Mouse (Mus musculus): Measurements from ENCODE around the gene Supt6. TPM values are rescaled to one million over a fixed set of nuclear protein-coding genes. Genes with fewer than 3 reads are reported as not detected.
"Not testable (repeated sequence)": the region's sequence is repeated elsewhere in the genome, so short reads cannot be mapped to it uniquely, and the experiment has no call there.

Supt6 gene
- polyA plus RNA-seq, 1 experiment from 2014 or later = 35.4 TPM

GRCm38 (mm10) chr11:78190041-78190440 is 55.7 kb downstream of the Supt6 start:
- H3K4me1 ChIP-seq (ENCODE audit: control insufficient read depth, insufficient read depth, low read length) = peaks cover 7% of the 10 kb centered on the region; the same call in 1 of the 2 replicates
- 0 out of 2 replicates have a peak overlapping the region, but pooled peaks have one; percentile 19 for H3K9ac ChIP-seq (ENCODE audit: low read length)
- peak overlapping the region; percentile 92 for H3K27ac ChIP-seq (ENCODE audit: low read depth, low read length)
- peak overlapping the region; percentile 52 for H3K4me2 ChIP-seq (ENCODE audit: low read depth)
- DNase-seq (ENCODE audit: low spot score) (no peak), ATAC-seq (ENCODE audit: insufficient read depth, low FRiP score, low TSS enrichment) (no peak)
- H3K36me3 ChIP-seq (ENCODE audit: control insufficient read depth, insufficient read depth, low read length) = peaks cover 8% of the 10 kb centered on the region
- H3K27me3 ChIP-seq (ENCODE audit: control insufficient read depth, insufficient read depth, low read length) = no peaks in the 10 kb centered on the region
- H3K9me3 ChIP-seq (ENCODE audit: control insufficient read depth, low read length) = no peaks in the 10 kb centered on the region
- H3K4me3 ChIP-seq (ENCODE audit: low read depth, low read length) = peak overlapping the region; percentile 65; the same call in 1 of the 2 replicates
- 68% methylated on average over 6 of the region's 6 CpGs for WGBS

GRCm38 (mm10) chr11:78189234-78190040 is 56.4 kb downstream of the Supt6 start:
- ATAC-seq (ENCODE audit: insufficient read depth, low FRiP score, low TSS enrichment) = peak; percentile 90
- Histone ChIP-seq H3K4me3 (ENCODE audit: low read depth, low read length) (peak overlapping the region; percentile 65), H3K9me3 (ENCODE audit: control insufficient read depth, low read length) (no peaks in the 10 kb centered on the region), H3K27me3 (ENCODE audit: control insufficient read depth, insufficient read depth, low read length) (no peaks in the 10 kb centered on the region), H3K27ac (ENCODE audit: low read depth, low read length) (peak overlapping the region; percentile 92), H3K4me2 (ENCODE audit: low read depth) (peak overlapping the region; percentile 52), H3K9ac (ENCODE audit: low read length) (peak overlapping the region; percentile 83), H3K4me1 (ENCODE audit: control insufficient read depth, insufficient read depth, low read length) (peaks cover 7% of the 10 kb centered on the region; the same call in 1 of the 2 replicates), H3K36me3 (ENCODE audit: control insufficient read depth, insufficient read depth, low read length) (peaks cover 8% of the 10 kb centered on the region)
- peak; percentile 94 for DNase-seq (ENCODE audit: low spot score)
- under 1% methylated on average over 42 of the region's 42 CpGs for WGBS

GRCm38 (mm10) chr11:78188331-78189233 is 57.2 kb downstream of the Supt6 start, which contains the start of gene Rab34:
Gene Rab34, plus strand, starts transcription at chr11:78188430.
- Histone ChIP-seq H3K27me3 (ENCODE audit: control insufficient read depth, insufficient read depth, low read length) (no peaks in the 10 kb centered on the region), H3K4me3 (ENCODE audit: low read depth, low read length) (peak within 1 kb of the TSS; percentile 65), H3K36me3 (ENCODE audit: control insufficient read depth, insufficient read depth, low read length) (peaks cover 8% of the 10 kb centered on the region), H3K27ac (ENCODE audit: low read depth, low read length) (peak within 1 kb of the TSS; percentile 92), H3K9me3 (ENCODE audit: control insufficient read depth, low read length) (no peaks in the 10 kb centered on the region), H3K4me2 (ENCODE audit: low read depth) (peak within 1 kb of the TSS; percentile 52), H3K4me1 (ENCODE audit: control insufficient read depth, insufficient read depth, low read length) (peaks cover 7% of the 10 kb centered on the region; the same call in 1 of the 2 replicates), H3K9ac (ENCODE audit: low read length) (peak within 1 kb of the TSS; percentile 83)
- ATAC-seq (ENCODE audit: insufficient read depth, low FRiP score, low TSS enrichment) (peak; percentile 69), DNase-seq (ENCODE audit: low spot score) (peak; percentile 88)
- under 1% methylated on average over 47 of the region's 80 CpGs for WGBS

- peaks cover 12% of the 10 kb centered on the region for H3K4me1 ChIP-seq (ENCODE audit: control insufficient read depth, insufficient read depth, low read length)
- not testable (repeated sequence) for H3K36me3 ChIP-seq (ENCODE audit: control insufficient read depth, insufficient read depth, low read length); ATAC-seq (ENCODE audit: insufficient read depth, low FRiP score, low TSS enrichment); H3K9ac ChIP-seq (ENCODE audit: low read length); H3K27me3 ChIP-seq (ENCODE audit: control insufficient read depth, insufficient read depth, low read length); H3K9me3 ChIP-seq (ENCODE audit: control insufficient read depth, low read length); DNase-seq (ENCODE audit: low spot score); H3K4me3 ChIP-seq (ENCODE audit: low read depth, low read length); H3K4me2 ChIP-seq (ENCODE audit: low read depth); H3K27ac ChIP-seq (ENCODE audit: low read depth, low read length)
- WGBS = 92% methylated on average over 6 of the region's 6 CpGs
Measured at GRCm38 (mm10) chr11:78184702-78185101, 61.1 kb downstream of the Supt6 start.

- no peaks in the 10 kb centered on the region for H3K27me3 ChIP-seq (ENCODE audit: control insufficient read depth, insufficient read depth, low read length)
- H3K4me1 ChIP-seq (ENCODE audit: control insufficient read depth, insufficient read depth, low read length) = peaks cover 15% of the 10 kb centered on the region
- no peak overlapping the region for H3K4me3 ChIP-seq (ENCODE audit: low read depth, low read length)
- no peak overlapping the region for H3K27ac ChIP-seq (ENCODE audit: low read depth, low read length)
- H3K4me2 ChIP-seq (ENCODE audit: low read depth) = peak overlapping the region; percentile 61
- no peak for DNase-seq (ENCODE audit: low spot score)
- WGBS = 51% methylated on average over 10 of the region's 10 CpGs
- ATAC-seq (ENCODE audit: insufficient read depth, low FRiP score, low TSS enrichment) = 0 out of 2 replicates have a peak, but pooled peaks have one; percentile 8
- no peaks in the 10 kb centered on the region for H3K9me3 ChIP-seq (ENCODE audit: control insufficient read depth, low read length)
- H3K9ac ChIP-seq (ENCODE audit: low read length) = no peak overlapping the region
- H3K36me3 ChIP-seq (ENCODE audit: control insufficient read depth, insufficient read depth, low read length) = peaks cover 7% of the 10 kb centered on the region; the same call in 1 of the 2 replicates
Measured at GRCm38 (mm10) chr11:78183884-78184514, 61.8 kb downstream of the Supt6 start.

GRCm38 (mm10) chr11:78182961-78183844 is 62.6 kb downstream of the Supt6 start, which contains the start of gene Rpl23a:
Gene Rpl23a, minus strand, starts transcription at chr11:78183584.
- H3K27ac ChIP-seq (ENCODE audit: low read depth, low read length) = peak within 1 kb of the TSS; percentile 89
- under 1% methylated on average over 38 of the region's 38 CpGs for WGBS
- H3K4me3 ChIP-seq (ENCODE audit: low read depth, low read length) = peak within 1 kb of the TSS; percentile 85
- ATAC-seq (ENCODE audit: insufficient read depth, low FRiP score, low TSS enrichment) (peak; percentile 85), DNase-seq (ENCODE audit: low spot score) (peak; percentile 87)
- H3K4me2 ChIP-seq (ENCODE audit: low read depth) = peak within 1 kb of the TSS; percentile 61
- H3K27me3 ChIP-seq (ENCODE audit: control insufficient read depth, insufficient read depth, low read length) = no peaks in the 10 kb centered on the region
- no peaks in the 10 kb centered on the region for H3K9me3 ChIP-seq (ENCODE audit: control insufficient read depth, low read length)
- peak within 1 kb of the TSS; percentile 87 for H3K9ac ChIP-seq (ENCODE audit: low read length)
- H3K4me1 ChIP-seq (ENCODE audit: control insufficient read depth, insufficient read depth, low read length) = peaks cover 19% of the 10 kb centered on the region
- H3K36me3 ChIP-seq (ENCODE audit: control insufficient read depth, insufficient read depth, low read length) = peaks cover 7% of the 10 kb centered on the region; the same call in 1 of the 2 replicates

- Histone ChIP-seq H3K4me1 (ENCODE audit: control insufficient read depth, insufficient read depth, low read length) (peaks cover 22% of the 10 kb centered on the region), H3K4me2 (ENCODE audit: low read depth) (peak overlapping the region; percentile 61), H3K9ac (ENCODE audit: low read length) (peak overlapping the region; percentile 87), H3K27me3 (ENCODE audit: control insufficient read depth, insufficient read depth, low read length) (no peaks in the 10 kb centered on the region), H3K27ac (ENCODE audit: low read depth, low read length) (no peak overlapping the region), H3K4me3 (ENCODE audit: low read depth, low read length) (peak overlapping the region; percentile 85), H3K9me3 (ENCODE audit: control insufficient read depth, low read length) (no peaks in the 10 kb centered on the region), H3K36me3 (ENCODE audit: control insufficient read depth, insufficient read depth, low read length) (peaks cover 7% of the 10 kb centered on the region; the same call in 1 of the 2 replicates)
- DNase-seq (ENCODE audit: low spot score) (no peak), ATAC-seq (ENCODE audit: insufficient read depth, low FRiP score, low TSS enrichment) (no peak)
- WGBS = 8% methylated on average over 7 of the region's 7 CpGs
Measured at GRCm38 (mm10) chr11:78182450-78182849, 63.3 kb downstream of the Supt6 start.

Measured in neural tube, embryonic 11.5 days (tissue).